Mouse (Mus musculus) left cerebral cortex, postnatal 10 days (tissue): ENCODE measurements around the gene Itgb7. TPM values are rescaled to one million over a fixed set of nuclear protein-coding genes. Genes with fewer than 3 reads are reported as not detected.
"Not testable (repeated sequence)": the region's sequence is repeated elsewhere in the genome, so short reads cannot be mapped to it uniquely, and the experiment has no call there.

Experiments used
- DNase-seq, 2 experiments: peaks; one replicate each; pipeline ENCODE4 v3.0.0; 2021 to 2022; ENCODE audit warnings: low spot score in 2 of 2, mixed read lengths in 1 of 2; ENCODE audit errors: extremely low spot score in 1 of 2
- intact Hi-C: fragments of 180-260 bp; cut with DNase I; formaldehyde crosslinking; loops from one replicate; pipeline ENCODE4 v1.15.1; 2025
- total RNA-seq, 2 experiments: library from RNA; stranded (reverse); gene quantifications; 2 replicates each; pipeline ENCODE4 v1.2.3; 2021

Itgb7 gene
- total RNA-seq, 2 experiments from 2014 or later: 0.71 to 1.3 TPM

- no peak for DNase-seq
- intact Hi-C loops: loop anchor here (5.0 kb wide), 1 partner anchor 34 kb away; the partner anchor contains the start of gene Gm9918
These were observed 7.0 kb upstream of the Itgb7 start for GRCm38 (mm10) chr15:102238543-102239259.

- intact Hi-C loops: loop anchor here (5.0 kb wide), 1 partner anchor 37 kb away; the partner anchor contains the start of gene Gm9918
These were observed 3.8 kb upstream of the Itgb7 start for GRCm38 (mm10) chr15:102235371-102236027.

GRCm38 (mm10) chr15:102233896-102234295, 2.2 kb upstream of the Itgb7 start:
- no peak for DNase-seq
- intact Hi-C loops: no loop called here

More at GRCm38 (mm10) chr15:102235371-102236027, 3.8 kb upstream of the Itgb7 start:
- peak in 1 of 2 experiments; percentile 53 for DNase-seq

- DNase-seq: no peak
- intact Hi-C loops: no loop called here
These were observed 1.0 kb upstream of the Itgb7 start for GRCm38 (mm10) chr15:102232764-102233163.

GRCm38 (mm10) chr15:102230408-102231321, 1.1 kb downstream of the Itgb7 start:
- intact Hi-C loops: no loop called here
- no peak for DNase-seq

- not testable (repeated sequence) for DNase-seq
- intact Hi-C loops: loop anchor here (2.0 to 10.0 kb wide), 2 partner anchors 47 to 111 kb away; no protein-coding TSS in a partner anchor
These were observed 6.1 kb downstream of the Itgb7 start for GRCm38 (mm10) chr15:102225619-102226018.

GRCm38 (mm10) chr15:102224992-102225617, 6.6 kb downstream of the Itgb7 start:
- intact Hi-C loops: loop anchor here (2.0 to 10.0 kb wide), 2 partner anchors 46 to 110 kb away; no protein-coding TSS in a partner anchor
- no peak for DNase-seq

GRCm38 (mm10) chr15:102224186-102224991, 7.4 kb downstream of the Itgb7 start:
- peak in 1 of 2 experiments; percentile 88 for DNase-seq
- intact Hi-C loops: loop anchor here (2.0 to 10.0 kb wide), 2 partner anchors 46 to 110 kb away; no protein-coding TSS in a partner anchor

- peak in 1 of 2 experiments; percentile 59 for DNase-seq
- intact Hi-C loops: loop anchor here (10.0 kb wide), 1 partner anchor 108 kb away; no protein-coding TSS in a partner anchor
These were observed 9.4 kb downstream of the Itgb7 start for GRCm38 (mm10) chr15:102222386-102222785.

GRCm38 (mm10) chr15:102217325-102217724, 14.4 kb downstream of the Itgb7 start:
- DNase-seq: no peak
- intact Hi-C loops: no loop called here

GRCm38 (mm10) chr15:102216459-102217228, 15.1 kb downstream of the Itgb7 start:
- no peak for DNase-seq
- intact Hi-C loops: no loop called here

GRCm38 (mm10) chr15:102215624-102216023, 16.1 kb downstream of the Itgb7 start:
- DNase-seq: no peak
- intact Hi-C loops: no loop called here

GRCm38 (mm10) chr15:102214132-102214531, 17.6 kb downstream of the Itgb7 start:
- DNase-seq: no peak
- intact Hi-C loops: no loop called here

GRCm38 (mm10) chr15:102211895-102212294, 19.8 kb downstream of the Itgb7 start:
- intact Hi-C loops: no loop called here
- no peak for DNase-seq

- no peak for DNase-seq
- intact Hi-C loops: no loop called here
These were observed 20.9 kb downstream of the Itgb7 start for GRCm38 (mm10) chr15:102210816-102211215.

- intact Hi-C loops: no loop called here
- DNase-seq: no peak
These were observed 22.6 kb downstream of the Itgb7 start for GRCm38 (mm10) chr15:102209114-102209513.

- intact Hi-C loops: no loop called here
- no peak for DNase-seq
These were observed 23.6 kb downstream of the Itgb7 start for GRCm38 (mm10) chr15:102208092-102208561.
